Mouse (Mus musculus): Measurements from ENCODE around the gene Ppp1r36. TPM values are rescaled to one million over a fixed set of nuclear protein-coding genes. Genes with fewer than 3 reads are reported as not detected.
A peak's percentile ranks its signal among the peaks of the same experiment; 100 is the strongest.
"Not testable (repeated sequence)": the region's sequence is repeated elsewhere in the genome, so short reads cannot be mapped to it uniquely, and the experiment has no call there.

Gene Ppp1r36
- total RNA-seq, 2 experiments from 2014 or later = 0.24 to 0.78 TPM

GRCm38 (mm10) chr12:76435549-76435948, 18.2 kb downstream of the Ppp1r36 start:
- DNase-seq = no peak
- intact Hi-C loops (cut with DNase I) = no loop called here

- intact Hi-C loops (cut with DNase I); DNase-seq: not testable (repeated sequence)
These were observed 26.1 kb downstream of the Ppp1r36 start for GRCm38 (mm10) chr12:76443488-76443887.

- DNase-seq = no peak
- intact Hi-C loops (cut with DNase I) = no loop called here
These were observed 27.0 kb downstream of the Ppp1r36 start for GRCm38 (mm10) chr12:76444359-76444772.

- intact Hi-C loops (cut with DNase I) = no loop called here
These were observed 27.5 kb downstream of the Ppp1r36 start for GRCm38 (mm10) chr12:76444862-76445261.

GRCm38 (mm10) chr12:76446201-76446600, 28.9 kb downstream of the Ppp1r36 start:
- intact Hi-C loops (cut with DNase I) = no loop called here
- DNase-seq = no peak

More at GRCm38 (mm10) chr12:76444862-76445261, 27.5 kb downstream of the Ppp1r36 start:
- no peak for DNase-seq

GRCm38 (mm10) chr12:76448127-76448526, 30.8 kb downstream of the Ppp1r36 start:
- intact Hi-C loops (cut with DNase I) = no loop called here
- DNase-seq = no peak

GRCm38 (mm10) chr12:76452203-76452602, 34.9 kb downstream of the Ppp1r36 start:
- no peak for DNase-seq
- intact Hi-C loops (cut with DNase I) = no loop called here

GRCm38 (mm10) chr12:76458445-76458844, 41.1 kb downstream of the Ppp1r36 start:
- DNase-seq; intact Hi-C loops (cut with DNase I): not testable (repeated sequence)

GRCm38 (mm10) chr12:76459032-76459431, 41.7 kb downstream of the Ppp1r36 start:
- no peak for DNase-seq
- intact Hi-C loops (cut with DNase I) = no loop called here

- intact Hi-C loops (cut with DNase I) = no loop called here
- no peak for DNase-seq
These were observed 46.1 kb downstream of the Ppp1r36 start for GRCm38 (mm10) chr12:76463391-76463790.

- intact Hi-C loops (cut with DNase I) = no loop called here
- DNase-seq = no peak
These were observed 47.4 kb downstream of the Ppp1r36 start for GRCm38 (mm10) chr12:76464651-76465252.

GRCm38 (mm10) chr12:76466651-76467050, 49.3 kb downstream of the Ppp1r36 start:
- DNase-seq = peak in 1 of 2 experiments; percentile 37
- intact Hi-C loops (cut with DNase I) = no loop called here

- intact Hi-C loops (cut with DNase I) = no loop called here
- DNase-seq = no peak
These were observed 49.9 kb downstream of the Ppp1r36 start for GRCm38 (mm10) chr12:76467256-76467655.

GRCm38 (mm10) chr12:76472046-76472445, 54.7 kb downstream of the Ppp1r36 start:
- peak; percentile 79 to 82 for DNase-seq
- intact Hi-C loops (cut with DNase I) = loop anchor here (1.0 to 10.0 kb wide), 5 partner anchors 65 to 207 kb away; partner anchors contain the start of gene Zbtb1

GRCm38 (mm10) chr12:76473562-76474245, 56.4 kb downstream of the Ppp1r36 start:
- intact Hi-C loops (cut with DNase I) = loop anchor here (2.0 to 10.0 kb wide), 4 partner anchors 66 to 209 kb away; partner anchors contain the start of gene Zbtb1
- no peak for DNase-seq

GRCm38 (mm10) chr12:76474246-76474583, 56.9 kb downstream of the Ppp1r36 start:
- no peak for DNase-seq
- intact Hi-C loops (cut with DNase I) = loop anchor here (5.0 to 10.0 kb wide), 3 partner anchors 67 to 209 kb away; partner anchors contain the start of gene Zbtb1

- no peak for DNase-seq
- intact Hi-C loops (cut with DNase I) = loop anchor here (5.0 to 10.0 kb wide), 3 partner anchors 68 to 210 kb away; partner anchors contain the start of gene Zbtb1
These were observed 57.5 kb downstream of the Ppp1r36 start for GRCm38 (mm10) chr12:76474802-76475201.

- DNase-seq = no peak
- intact Hi-C loops (cut with DNase I) = loop anchor here (10.0 kb wide), 2 partner anchors 101 to 211 kb away; partner anchors contain the start of gene Zbtb1
These were observed 58.8 kb downstream of the Ppp1r36 start for GRCm38 (mm10) chr12:76476146-76476545.

- no peak for DNase-seq
- intact Hi-C loops (cut with DNase I) = loop anchor here (10.0 kb wide), 2 partner anchors 104 to 214 kb away; partner anchors contain the start of gene Zbtb1
These were observed 61.1 kb downstream of the Ppp1r36 start for GRCm38 (mm10) chr12:76478309-76479023.

- DNase-seq = no peak
- intact Hi-C loops (cut with DNase I) = loop anchor here (10.0 kb wide), 2 partner anchors 104 to 214 kb away; partner anchors contain the start of gene Zbtb1
These were observed 61.8 kb downstream of the Ppp1r36 start for GRCm38 (mm10) chr12:76479174-76479573.

All from heart, postnatal 14 days (tissue).